ENCODE assay signal across 8 mouse cellular contexts in the genomic region with DNA sequence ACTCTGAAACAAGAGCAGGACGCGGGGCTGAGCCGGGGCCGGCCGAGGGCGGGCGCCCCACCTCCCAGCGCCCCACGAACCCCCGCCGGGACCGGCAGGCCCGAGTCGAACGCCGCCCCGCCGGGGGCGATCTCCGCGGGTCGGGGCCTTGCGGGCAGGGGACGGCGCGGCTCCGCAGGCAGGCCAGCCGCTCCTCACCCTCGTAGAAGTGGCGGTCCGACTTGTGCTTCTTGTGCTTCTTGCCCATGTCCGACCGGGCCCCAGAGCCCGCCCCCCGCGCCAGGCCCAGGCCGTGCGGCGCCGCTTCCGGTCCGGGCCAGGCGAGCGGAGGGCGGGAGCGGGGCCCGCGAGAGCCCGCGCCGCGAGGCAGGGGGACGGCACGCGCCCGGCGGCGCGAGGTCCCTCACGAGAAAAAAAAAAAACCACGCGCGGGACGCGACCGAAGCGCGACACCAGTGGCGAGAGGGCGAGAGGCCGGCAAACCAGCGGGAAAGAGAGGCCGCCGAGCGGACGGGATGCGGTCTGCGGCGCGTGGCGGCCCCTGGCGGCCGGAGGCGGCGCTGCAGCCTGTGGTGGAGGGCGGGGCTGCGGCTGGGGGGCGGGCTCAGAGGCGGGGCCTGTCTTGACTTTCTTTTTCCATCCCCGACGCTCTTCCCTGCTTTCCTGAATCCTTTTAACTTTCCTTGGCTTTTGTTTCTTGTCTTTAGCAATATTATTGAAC. TPM values are rescaled to one million over a fixed set of nuclear protein-coding genes. Genes with fewer than 3 reads are reported as not detected.
A peak's percentile ranks its signal among the peaks of the same experiment; 100 is the strongest.
DNase-seq lines count a peak whose midpoint lies in the region; ATAC-seq and TF ChIP-seq lines count a peak whose summit lies in the region.

A gene (minus strand): TSS at position 487 of the 721 bp plus-strand sequence.

- peaks cover 11% of the 10 kb centered on the region for H3K4me1 ChIP-seq in heart, embryonic 11.5 days (ENCODE audit: control insufficient read depth, insufficient read depth, low read length)
- peaks cover 18% of the 10 kb centered on the region for H3K4me1 ChIP-seq in kidney, embryonic 16.5 days (ENCODE audit: insufficient read depth, low read length)
- H3K4me1 ChIP-seq in liver, adult 2 months (ENCODE audit: control insufficient read depth, insufficient read depth, low read length) = no peaks in the 10 kb centered on the region; the same call in 1 of the 2 replicates

- peak within 1 kb of the TSS; percentile 92 for H3K4me3 ChIP-seq in C2C12 (ENCODE audit: insufficient read depth, poor library complexity, severe bottlenecking)
- peak within 1 kb of the TSS; percentile 97 for H3K4me3 ChIP-seq in heart, embryonic 11.5 days (ENCODE audit: low read depth, low read length)
- H3K4me3 ChIP-seq in kidney, embryonic 16.5 days (ENCODE audit: low read length) = peak within 1 kb of the TSS; percentile 97
- H3K4me3 ChIP-seq in liver, adult 2 months (ENCODE audit: insufficient read depth, low read depth, low read length) = peak within 1 kb of the TSS; percentile 90

- peak; percentile 70 for ATAC-seq in erythroblast, adult 5-6 weeks (replicated peaks; ENCODE audit: low FRiP score, poor library complexity, severe bottlenecking)
- peak; percentile 82 for ATAC-seq in heart, embryonic 11.5 days (replicated peaks; ENCODE audit: insufficient number of reproducible peaks, low FRiP score, low TSS enrichment)
- ATAC-seq in kidney, embryonic 16.5 days (ENCODE audit: low FRiP score, low TSS enrichment) = peak; percentile 91
- peak; percentile 57 for ATAC-seq in monocyte, adult 5-6 weeks (replicated peaks; ENCODE audit: insufficient number of reproducible peaks, low FRiP score, low TSS enrichment, poor library complexity, severe bottlenecking)

- H3K79me2 ChIP-seq in C2C12 (ENCODE audit: control insufficient read depth, insufficient read depth) = peaks cover 37% of the 10 kb centered on the region
- H3K79me2 ChIP-seq in liver, adult 2 months (ENCODE audit: control insufficient read depth, insufficient read depth, low read length) = peaks cover 4% of the 10 kb centered on the region; the same call in 1 of the 2 replicates

- no peaks in the 10 kb centered on the region for H3K27me3 ChIP-seq in C2C12 (ENCODE audit: control insufficient read depth, insufficient read depth, insufficient read length)
- no peaks in the 10 kb centered on the region for H3K27me3 ChIP-seq in heart, embryonic 11.5 days (ENCODE audit: control insufficient read depth, insufficient read depth, low read length)
- H3K27me3 ChIP-seq in kidney, embryonic 16.5 days (ENCODE audit: insufficient read depth, low read length) = no peaks in the 10 kb centered on the region
- no peaks in the 10 kb centered on the region for H3K27me3 ChIP-seq in liver, adult 2 months (ENCODE audit: control insufficient read depth, insufficient read depth, low read length)

- peak; percentile 99 for TF ChIP-seq CTCF in C2C12 (IDR thresholded peaks at IDR 0.05; ENCODE audit: control insufficient read depth, insufficient read depth, insufficient read length)
- peak; percentile 87 for TF ChIP-seq CTCF in brain, embryonic 14.5 days (IDR thresholded peaks at IDR 0.05; ENCODE audit: borderline replicate concordance, extremely low read depth, insufficient read depth, insufficient read length)
- TF ChIP-seq CTCF in liver, adult 2 months (IDR thresholded peaks at IDR 0.05; ENCODE audit: low read depth, low read length) = peak; percentile 81

- under 1% methylated on average over 70 of the region's 91 CpGs for WGBS in heart, embryonic 11.5 days (ENCODE audit: insufficient replicate concordance)
- under 1% methylated on average over 80 of the region's 91 CpGs for WGBS in kidney, embryonic 16.5 days
- WGBS in liver, adult 2 months = under 1% methylated on average over 91 of the region's 91 CpGs

- peak within 1 kb of the TSS; percentile 89 for H3K4me2 ChIP-seq in heart, embryonic 11.5 days
- H3K4me2 ChIP-seq in kidney, embryonic 16.5 days (replicated peaks; ENCODE audit: low read depth, low read length) = peak within 1 kb of the TSS; percentile 94

- TF ChIP-seq POLR2A in brain, embryonic 14.5 days (IDR thresholded peaks at IDR 0.05; ENCODE audit: borderline replicate concordance, extremely low read depth, insufficient read depth, insufficient read length, poor library complexity, severe bottlenecking) = peak; percentile 28; the same call in 1 of the 2 replicates
- 0 out of 2 replicates have a peak, but pooled peaks have one; percentile 30 for TF ChIP-seq POLR2A in liver, adult 2 months (IDR thresholded peaks at IDR 0.05; ENCODE audit: extremely low read depth, insufficient read depth, low read length)

- H3ac ChIP-seq in C2C12 (ENCODE audit: control insufficient read depth, insufficient read length, low read depth) = peak within 1 kb of the TSS; percentile 89

- peaks cover 35% of the 10 kb centered on the region for H3K79me3 ChIP-seq in C2C12 (ENCODE audit: low read depth)

- H3K27ac ChIP-seq in heart, embryonic 11.5 days (ENCODE audit: low read depth, low read length) = peak within 1 kb of the TSS; percentile 86
- H3K27ac ChIP-seq in kidney, embryonic 16.5 days (ENCODE audit: low read length) = peak within 1 kb of the TSS; percentile 89
- H3K27ac ChIP-seq in liver, adult 2 months (replicated peaks; ENCODE audit: insufficient read depth, low read depth, low read length) = peak within 1 kb of the TSS; percentile 78

- no peaks in the 10 kb centered on the region for H3K9me3 ChIP-seq in heart, embryonic 11.5 days (replicated peaks; ENCODE audit: control insufficient read depth, low read length)
- H3K9me3 ChIP-seq in kidney, embryonic 16.5 days (ENCODE audit: low read length) = no peaks in the 10 kb centered on the region

- H3K9ac ChIP-seq in heart, embryonic 11.5 days (ENCODE audit: low read depth, low read length) = peak within 1 kb of the TSS; percentile 97
- H3K9ac ChIP-seq in kidney, embryonic 16.5 days (replicated peaks; ENCODE audit: low read length) = peak within 1 kb of the TSS; percentile 98
- peak within 1 kb of the TSS; percentile 94 for H3K9ac ChIP-seq in liver, adult 2 months (ENCODE audit: low read depth, low read length)

- peak; percentile 88 for DNase-seq in brain, embryonic 14.5 days (ENCODE audit: low read depth)
- peak; percentile 39 for DNase-seq in liver, adult 2 months (ENCODE audit: extremely low read depth, low read depth, low spot score)
- DNase-seq in spleen, postnatal 36 days (ENCODE audit: low spot score in 2 of 2) = peak; percentile 75 to 79

- H3K36me3 ChIP-seq in C2C12 (ENCODE audit: control insufficient read depth, insufficient read depth) = peaks cover 26% of the 10 kb centered on the region
- peaks cover 10% of the 10 kb centered on the region for H3K36me3 ChIP-seq in heart, embryonic 11.5 days (ENCODE audit: control insufficient read depth, insufficient read depth, low read length)
- H3K36me3 ChIP-seq in kidney, embryonic 16.5 days (ENCODE audit: insufficient read depth, low read length) = peaks cover 19% of the 10 kb centered on the region
- H3K36me3 ChIP-seq in liver, adult 2 months (ENCODE audit: control insufficient read depth, insufficient read depth, low read length) = peaks cover 10% of the 10 kb centered on the region; the same call in 1 of the 2 replicates

TF ChIP-seq in C2C12, 6 proteins besides CTCF, POLR2A, EP300 and RAD21:
- no peak for TF ChIP-seq FOSL1 (IDR thresholded peaks at IDR 0.05; ENCODE audit: insufficient read depth, low read length, poor library complexity, severe bottlenecking)
- no peak for TF ChIP-seq MYOG (IDR thresholded peaks at IDR 0.05; ENCODE audit: control insufficient read depth, extremely low read depth, insufficient read length)
- TF ChIP-seq MAX (IDR thresholded peaks at IDR 0.05) = peak; percentile 27
- TF ChIP-seq MYOD1 (IDR thresholded peaks at IDR 0.05; ENCODE audit: control insufficient read depth, insufficient read length, low read depth) = no peak

RNA-seq across cellular contexts. Expression of the gene that starts here (rescaled TPM):
- polyA plus RNA-seq in C2C12 (2012; fragmentation: generic; extraction: Trizol) = 16.9 TPM
- polyA plus RNA-seq in brain, embryonic 14.5 days (2012; rRNA removed) = 65.6 and 69.2 TPM in 2 replicates
- total RNA-seq in erythroblast, adult 5-6 weeks (2015; ENCODE audit: low replicate concordance) = 22.5 and 49.5 TPM in 2 replicates
- total RNA-seq in erythroblast, adult 5-6 weeks (2017; ENCODE audit: low replicate concordance) = 11.8 and 28.7 TPM in 2 replicates
- 73.3 and 79.7 TPM in 2 replicates for polyA plus RNA-seq in heart, embryonic 11.5 days (2014; fragmentation: Nextera tagmentation; extraction: Ambion mirVana)
- polyA plus RNA-seq in kidney, embryonic 16.5 days (2015; fragmentation: Nextera tagmentation; extraction: Ambion mirVana) = 53.6 and 61.1 TPM in 2 replicates
- total RNA-seq in liver, adult 2 months (2014; rRNA removed) = 17.2 and 22.7 TPM in 2 replicates
- polyA plus RNA-seq in liver, adult 2 months (2012; rRNA removed) = 12.7 and 13.3 TPM in 2 replicates
- 64.0 to 69.8 TPM (median 69.1 TPM) in 3 replicates for total RNA-seq in monocyte, adult 5-6 weeks (2017)

Comparison
In these comparisons a context has a peak if more than half of its experiments do, and no peak if none do; other contexts are left out.
1. Peak in every context shown above with its lines: DNase-seq, ATAC-seq, H3K4me3 ChIP-seq and H3K27ac ChIP-seq.